Mouse (Mus musculus) ES-Bruce4 (cell line): ENCODE results near the gene Dnah7a. TPM values are rescaled to one million over a fixed set of nuclear protein-coding genes. Genes with fewer than 3 reads are reported as not detected.
"Not testable (repeated sequence)": the region's sequence is repeated elsewhere in the genome, so short reads cannot be mapped to it uniquely, and the experiment has no call there.

ENCODE experiments used
- H3K27ac ChIP-seq: 2 replicates; pipeline ENCODE4 v1.5.1; 2012; ENCODE audit warnings: low read length, inconsistent platforms; ENCODE audit not compliant: insufficient read depth
- H3K27me3 ChIP-seq: 2 replicates; pipeline ENCODE4 v1.6.1; 2012; ENCODE audit warnings: mild to moderate bottlenecking, low read length, inconsistent platforms; ENCODE audit not compliant: control insufficient read depth, poor library complexity, insufficient read depth, severe bottlenecking
- H3K36me3 ChIP-seq: 2 replicates; pipeline ENCODE4 v1.6.1; 2012; ENCODE audit warnings: inconsistent platforms, mild to moderate bottlenecking, low read length, moderate library complexity; ENCODE audit not compliant: control insufficient read depth, poor library complexity, insufficient read depth, severe bottlenecking
- H3K4me1 ChIP-seq: one replicate; pipeline ENCODE4 v1.8.1; 2011; ENCODE audit warnings: low read length; ENCODE audit not compliant: control insufficient read depth, insufficient read depth
- H3K4me3 ChIP-seq: 2 replicates; pipeline ENCODE4 v1.5.1; 2011; ENCODE audit warnings: low read depth, mild to moderate bottlenecking, low read length
- H3K9ac ChIP-seq: 2 replicates; pipeline ENCODE4 v1.6.1; 2012; ENCODE audit warnings: low read depth, mild to moderate bottlenecking, inconsistent platforms; ENCODE audit not compliant: poor library complexity, severe bottlenecking
- H3K9me3 ChIP-seq: replicated peaks from 2 replicates; pipeline ENCODE4 v1.6.1; 2012; ENCODE audit warnings: mild to moderate bottlenecking, low read length, inconsistent platforms; ENCODE audit not compliant: control insufficient read depth, poor library complexity, insufficient read depth, severe bottlenecking
- CTCF ChIP-seq: IDR thresholded peaks from one replicate; pipeline ENCODE4 v1.8.1; 2011; ENCODE audit warnings: low read depth, low read length
- EP300 ChIP-seq: IDR thresholded peaks from 2 replicates; pipeline ENCODE4 v1.6.1; 2011; ENCODE audit warnings: low read depth, low read length; ENCODE audit not compliant: insufficient read depth
- POLR2A ChIP-seq: IDR thresholded peaks from one replicate; pipeline ENCODE4 v1.8.1; 2011; ENCODE audit warnings: low read length; ENCODE audit not compliant: insufficient read depth
- polyA plus RNA-seq: library from polyadenylated mRNA; stranded (reverse); fragments of >200 nt; gene quantifications from 2 replicates; pipeline ENCODE4 v1.2.4, GENCODE M21; 2011; ENCODE audit warnings: low read depth; ENCODE audit not compliant: missing spikeins, insufficient read depth, insufficient read length

Gene Dnah7a
- polyA plus RNA-seq, 1 experiment: 1.8 TPM

DNA sequence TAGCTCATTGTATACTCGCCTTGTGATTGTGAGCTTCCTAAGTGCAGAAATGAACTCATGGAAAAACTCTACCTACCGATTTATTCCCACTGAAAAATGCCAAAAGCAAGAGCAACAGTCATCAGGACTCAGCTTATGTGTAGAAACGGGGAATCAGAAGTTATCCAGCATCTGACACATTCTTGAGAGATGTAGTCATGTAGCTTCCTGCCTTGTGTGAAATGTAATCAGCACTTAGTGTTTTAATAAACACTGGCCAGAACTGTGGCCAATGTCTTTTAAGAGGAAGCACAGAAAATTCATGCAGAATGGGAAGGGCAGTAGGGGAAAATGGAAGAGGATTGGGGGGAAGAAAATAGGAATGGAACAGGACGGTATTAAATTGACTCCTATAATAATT lies 232.9 kb downstream of the Dnah7a start:
- Histone ChIP-seq H3K4me3 (no peak overlapping the region), H3K9me3 (no peaks in the 10 kb centered on the region), H3K4me1 (no peaks in the 10 kb centered on the region), H3K9ac (no peak overlapping the region), H3K36me3 (no peaks in the 10 kb centered on the region), H3K27me3 (no peaks in the 10 kb centered on the region), H3K27ac (no peak overlapping the region)
- TF ChIP-seq POLR2A (no peak), CTCF (no peak), EP300 (no peak)

DNA sequence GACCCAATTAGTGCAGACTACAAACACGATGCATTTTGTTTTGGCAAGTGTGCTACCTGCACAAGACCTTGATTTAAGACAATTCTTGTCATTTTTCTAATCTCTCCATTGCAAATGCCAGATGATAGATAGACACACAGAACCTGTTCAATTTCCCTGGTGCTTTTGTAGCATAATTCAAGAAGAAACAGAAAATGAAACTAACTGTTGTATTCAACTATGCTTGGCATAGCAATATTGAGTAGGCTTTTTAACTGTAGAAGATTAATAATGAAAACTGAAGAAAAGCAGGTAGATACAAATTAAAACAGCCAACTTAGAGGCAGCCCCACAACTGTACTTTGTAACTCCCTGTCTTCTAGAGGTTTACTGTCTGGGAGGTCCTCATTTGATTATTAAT lies 234.5 kb downstream of the Dnah7a start:
- not testable (repeated sequence) for H3K27ac ChIP-seq

GRCm38 (mm10) chr1:53467325-53467670 lies 239.3 kb downstream of the Dnah7a start:
- no peaks in the 10 kb centered on the region for H3K27me3 ChIP-seq
- no peak overlapping the region for H3K27ac ChIP-seq
- no peaks in the 10 kb centered on the region for H3K9me3 ChIP-seq
- H3K4me1 ChIP-seq: no peaks in the 10 kb centered on the region
- no peak overlapping the region for H3K9ac ChIP-seq
- TF ChIP-seq EP300: no peak
- no peak for TF ChIP-seq POLR2A
- TF ChIP-seq CTCF: no peak
- H3K4me3 ChIP-seq: no peak overlapping the region
- H3K36me3 ChIP-seq: no peaks in the 10 kb centered on the region

More for the DNA sequence above, 234.5 kb downstream of the Dnah7a start:
- not testable (repeated sequence) for H3K27me3 ChIP-seq, H3K9ac ChIP-seq, H3K4me3 ChIP-seq, H3K4me1 ChIP-seq, H3K36me3 ChIP-seq, H3K9me3 ChIP-seq

GRCm38 (mm10) chr1:53466524-53467324 lies 239.9 kb downstream of the Dnah7a start:
- H3K27me3 ChIP-seq, H3K36me3 ChIP-seq, H3K4me1 ChIP-seq, H3K4me3 ChIP-seq, H3K9me3 ChIP-seq, H3K9ac ChIP-seq, H3K27ac ChIP-seq: not testable (repeated sequence)

- not testable (repeated sequence) for H3K4me3 ChIP-seq, H3K4me1 ChIP-seq, H3K9me3 ChIP-seq, H3K27ac ChIP-seq, H3K27me3 ChIP-seq, H3K36me3 ChIP-seq, H3K9ac ChIP-seq
These were observed 267.4 kb downstream of the Dnah7a start for GRCm38 (mm10) chr1:53439173-53439572.

- not testable (repeated sequence) for H3K27me3 ChIP-seq, H3K4me1 ChIP-seq, H3K4me3 ChIP-seq, H3K9me3 ChIP-seq, H3K36me3 ChIP-seq, H3K27ac ChIP-seq, H3K9ac ChIP-seq
These were observed 274.2 kb downstream of the Dnah7a start for GRCm38 (mm10) chr1:53432433-53432832.
